Mouse (Mus musculus): Measurements from ENCODE around the gene Aqp3. TPM values are rescaled to one million over a fixed set of nuclear protein-coding genes. Genes with fewer than 3 reads are reported as not detected.
A peak's percentile ranks its signal among the peaks of the same experiment; 100 is the strongest.

Gene Aqp3
- 15.7 and 16.7 TPM in 2 replicates for polyA plus RNA-seq (2011; ENCODE audit: insufficient read depth, insufficient read length, low read depth, missing spikeins)

- peak within 1 kb of the TSS; percentile 25 for H3K9ac ChIP-seq (ENCODE audit: low read depth, poor library complexity, severe bottlenecking)
- TF ChIP-seq CTCF (IDR thresholded peaks at IDR 0.05; ENCODE audit: low read depth, low read length) (no peak), EP300 (IDR thresholded peaks at IDR 0.05; ENCODE audit: insufficient read depth, low read depth, low read length) (peak; percentile 71; the same call in 1 of the 2 replicates)
- H3K27me3 ChIP-seq (ENCODE audit: control insufficient read depth, insufficient read depth, low read length, poor library complexity, severe bottlenecking) = no peaks in the 10 kb centered on the region
- peak within 1 kb of the TSS; percentile 51 for H3K4me3 ChIP-seq (ENCODE audit: low read depth, low read length)
- H3K27ac ChIP-seq (ENCODE audit: insufficient read depth, low read length) = no peak within 1 kb of the TSS
- no peaks in the 10 kb centered on the region for H3K9me3 ChIP-seq (replicated peaks; ENCODE audit: control insufficient read depth, insufficient read depth, low read length, poor library complexity, severe bottlenecking)
- no peaks in the 10 kb centered on the region for H3K36me3 ChIP-seq (ENCODE audit: control insufficient read depth, insufficient read depth, low read length, poor library complexity, severe bottlenecking)
- H3K4me1 ChIP-seq (ENCODE audit: control insufficient read depth, insufficient read depth, low read length) = peaks cover 5% of the 10 kb centered on the region
Observed at GRCm38 (mm10) chr4:41097871-41098576, at the start of gene Aqp3. Gene Aqp3 (minus strand): TSS chr4:41098183.

- Histone ChIP-seq H3K4me3 (ENCODE audit: low read depth, low read length) (no peak overlapping the region), H3K9me3 (replicated peaks; ENCODE audit: control insufficient read depth, insufficient read depth, low read length, poor library complexity, severe bottlenecking) (no peaks in the 10 kb centered on the region), H3K4me1 (ENCODE audit: control insufficient read depth, insufficient read depth, low read length) (no peaks in the 10 kb centered on the region), H3K27me3 (ENCODE audit: control insufficient read depth, insufficient read depth, low read length, poor library complexity, severe bottlenecking) (no peaks in the 10 kb centered on the region), H3K36me3 (ENCODE audit: control insufficient read depth, insufficient read depth, low read length, poor library complexity, severe bottlenecking) (peaks cover 6% of the 10 kb centered on the region), H3K9ac (ENCODE audit: low read depth, poor library complexity, severe bottlenecking) (no peak overlapping the region), H3K27ac (ENCODE audit: insufficient read depth, low read length) (no peak overlapping the region)
- TF ChIP-seq POLR2A (IDR thresholded peaks at IDR 0.05; ENCODE audit: insufficient read depth, low read length) (no peak), CTCF (IDR thresholded peaks at IDR 0.05; ENCODE audit: low read depth, low read length) (no peak), EP300 (IDR thresholded peaks at IDR 0.05; ENCODE audit: insufficient read depth, low read depth, low read length) (no peak)
Observed at GRCm38 (mm10) chr4:41142601-41143000, 44.6 kb upstream of the Aqp3 start.

DNA sequence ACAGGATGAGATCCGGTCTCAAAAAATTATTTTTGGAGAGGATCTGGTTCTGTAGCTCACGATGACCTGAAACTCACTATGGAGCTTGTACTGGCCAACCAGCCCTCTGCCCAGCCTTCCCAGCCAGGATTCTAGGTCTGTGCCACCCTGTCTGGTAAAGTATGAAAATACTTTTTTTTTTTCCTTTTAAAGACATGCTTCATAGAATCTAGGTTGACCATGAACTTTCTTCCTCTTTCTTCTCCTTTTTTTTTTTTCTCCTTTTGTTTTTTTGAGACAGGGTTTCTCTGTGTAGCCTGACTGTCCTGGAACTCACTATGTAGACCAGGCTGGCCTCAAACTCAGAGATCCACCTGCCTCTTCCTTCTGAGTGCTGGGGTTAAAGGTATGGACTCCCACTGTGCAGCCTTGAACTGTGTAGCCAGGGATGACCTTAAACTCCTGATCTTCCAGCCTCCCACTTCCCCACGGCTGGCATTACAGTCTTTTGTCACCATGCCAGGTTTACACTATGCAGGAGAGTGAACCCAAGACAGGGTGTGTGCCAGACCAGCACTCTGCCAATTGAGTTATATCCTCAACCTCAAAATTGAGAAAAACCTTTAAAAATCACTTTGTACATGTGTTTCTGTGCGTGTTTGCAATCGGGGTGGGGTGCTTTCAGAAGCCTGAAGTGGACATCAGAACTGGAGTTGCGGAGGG lies 42.3 kb upstream of the Aqp3 start:
- Histone ChIP-seq H3K27ac (ENCODE audit: insufficient read depth, low read length) (no peak overlapping the region), H3K9me3 (replicated peaks; ENCODE audit: control insufficient read depth, insufficient read depth, low read length, poor library complexity, severe bottlenecking) (no peaks in the 10 kb centered on the region), H3K27me3 (ENCODE audit: control insufficient read depth, insufficient read depth, low read length, poor library complexity, severe bottlenecking) (no peaks in the 10 kb centered on the region), H3K9ac (ENCODE audit: low read depth, poor library complexity, severe bottlenecking) (no peak overlapping the region), H3K36me3 (ENCODE audit: control insufficient read depth, insufficient read depth, low read length, poor library complexity, severe bottlenecking) (peaks cover 6% of the 10 kb centered on the region), H3K4me3 (ENCODE audit: low read depth, low read length) (no peak overlapping the region), H3K4me1 (ENCODE audit: control insufficient read depth, insufficient read depth, low read length) (no peaks in the 10 kb centered on the region)
- TF ChIP-seq CTCF (IDR thresholded peaks at IDR 0.05; ENCODE audit: low read depth, low read length) (no peak), EP300 (IDR thresholded peaks at IDR 0.05; ENCODE audit: insufficient read depth, low read depth, low read length) (no peak)

- Histone ChIP-seq H3K4me1 (ENCODE audit: control insufficient read depth, insufficient read depth, low read length) (no peaks in the 10 kb centered on the region), H3K36me3 (ENCODE audit: control insufficient read depth, insufficient read depth, low read length, poor library complexity, severe bottlenecking) (peaks cover 4% of the 10 kb centered on the region), H3K27ac (ENCODE audit: insufficient read depth, low read length) (peak overlapping the region; percentile 68), H3K4me3 (ENCODE audit: low read depth, low read length) (peak overlapping the region; percentile 74), H3K9ac (ENCODE audit: low read depth, poor library complexity, severe bottlenecking) (peak overlapping the region; percentile 100), H3K9me3 (replicated peaks; ENCODE audit: control insufficient read depth, insufficient read depth, low read length, poor library complexity, severe bottlenecking) (no peaks in the 10 kb centered on the region), H3K27me3 (ENCODE audit: control insufficient read depth, insufficient read depth, low read length, poor library complexity, severe bottlenecking) (no peaks in the 10 kb centered on the region)
- TF ChIP-seq CTCF (IDR thresholded peaks at IDR 0.05; ENCODE audit: low read depth, low read length) = no peak
- no peak for TF ChIP-seq EP300 (IDR thresholded peaks at IDR 0.05; ENCODE audit: insufficient read depth, low read depth, low read length)
- no peak for TF ChIP-seq POLR2A (IDR thresholded peaks at IDR 0.05; ENCODE audit: insufficient read depth, low read length)
Observed at GRCm38 (mm10) chr4:41136811-41137210, 38.8 kb upstream of the Aqp3 start.

- no peaks in the 10 kb centered on the region for H3K4me1 ChIP-seq (ENCODE audit: control insufficient read depth, insufficient read depth, low read length)
- H3K27me3 ChIP-seq (ENCODE audit: control insufficient read depth, insufficient read depth, low read length, poor library complexity, severe bottlenecking) = no peaks in the 10 kb centered on the region
- peak overlapping the region; percentile 68 for H3K27ac ChIP-seq (ENCODE audit: insufficient read depth, low read length)
- peaks cover 4% of the 10 kb centered on the region for H3K36me3 ChIP-seq (ENCODE audit: control insufficient read depth, insufficient read depth, low read length, poor library complexity, severe bottlenecking)
- TF ChIP-seq EP300 (IDR thresholded peaks at IDR 0.05; ENCODE audit: insufficient read depth, low read depth, low read length) (no peak), POLR2A (IDR thresholded peaks at IDR 0.05; ENCODE audit: insufficient read depth, low read length) (no peak), CTCF (IDR thresholded peaks at IDR 0.05; ENCODE audit: low read depth, low read length) (no peak)
- no peaks in the 10 kb centered on the region for H3K9me3 ChIP-seq (replicated peaks; ENCODE audit: control insufficient read depth, insufficient read depth, low read length, poor library complexity, severe bottlenecking)
- peak overlapping the region; percentile 100 for H3K9ac ChIP-seq (ENCODE audit: low read depth, poor library complexity, severe bottlenecking)
- H3K4me3 ChIP-seq (ENCODE audit: low read depth, low read length) = peak overlapping the region; percentile 74
Observed at GRCm38 (mm10) chr4:41136454-41136805, 38.4 kb upstream of the Aqp3 start.

Data from ES-Bruce4 (cell line).